Mouse (Mus musculus) olfactory bulb, adult 2 months (tissue): Measurements from ENCODE around the gene Ube2ql1. TPM values are rescaled to one million over a fixed set of nuclear protein-coding genes. Genes with fewer than 3 reads are reported as not detected.

ENCODE experiments used
- H3K27ac ChIP-seq: fragments of 200-500 bp; 2 replicates; pipeline ENCODE4 v1.5.1; 2012; ENCODE audit warnings: low read depth, low read length; ENCODE audit not compliant: insufficient read depth
- H3K4me1 ChIP-seq: fragments of 200-500 bp; 2 replicates; pipeline ENCODE4 v1.6.1; 2012; ENCODE audit warnings: low read length; ENCODE audit not compliant: control insufficient read depth, insufficient read depth
- H3K4me3 ChIP-seq: fragments of 200-500 bp; 2 replicates; pipeline ENCODE4 v1.5.1; 2012; ENCODE audit warnings: mild to moderate bottlenecking, low read depth, low read length, moderate library complexity; ENCODE audit not compliant: insufficient read depth
- CTCF ChIP-seq: fragments of 200-500 bp; IDR thresholded peaks from 2 replicates; pipeline ENCODE4 v1.5.1; 2012; ENCODE audit warnings: low read depth, mild to moderate bottlenecking, low read length, moderate library complexity; ENCODE audit not compliant: insufficient read depth
- POLR2A ChIP-seq: fragments of 200-500 bp; IDR thresholded peaks from 2 replicates; pipeline ENCODE4 v1.6.1; 2012; ENCODE audit warnings: mild to moderate bottlenecking, low read depth, low read length, moderate library complexity; ENCODE audit not compliant: insufficient read depth
- WGBS: fragments of 180-500 bp; shearing (Covaris S2); methylation state at CpG from one replicate; pipeline ENCODE4 v1.1.7; 2018; 5-methylcytosine and 5-hydroxymethylcytosine counted together
- polyA plus RNA-seq: library from polyadenylated mRNA; stranded (reverse); fragments of >200 nt; gene quantifications from 2 replicates; pipeline ENCODE4 v1.2.4, GENCODE M21; 2012; ENCODE audit warnings: low replicate concordance; ENCODE audit not compliant: missing spikeins, insufficient read depth, insufficient read length

The Ube2ql1 gene
- polyA plus RNA-seq, 1 experiment = not detected

DNA sequence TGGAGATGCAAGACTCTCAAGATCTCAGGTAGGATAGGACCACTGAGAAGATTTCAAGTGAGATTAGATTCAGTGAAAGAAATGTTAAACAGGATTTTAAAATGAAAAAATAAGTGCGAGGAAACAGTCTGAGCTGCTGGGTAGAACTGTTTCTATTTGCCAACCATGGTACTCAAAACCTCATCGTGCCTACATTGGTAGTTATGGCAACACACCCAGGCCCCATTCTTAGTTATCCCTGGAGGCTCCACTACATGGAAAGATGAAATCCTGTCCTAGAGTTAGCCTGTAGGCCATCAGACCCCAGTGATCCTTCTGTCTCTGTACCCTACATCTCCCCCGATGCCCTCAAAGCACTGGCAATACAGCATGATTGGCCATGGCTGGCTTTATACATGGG lies 14.3 kb downstream of the Ube2ql1 start:
- 56% methylated on average over 3 of the region's 3 CpGs for WGBS
- Histone ChIP-seq H3K4me3 (no peak overlapping the region), H3K27ac (no peak overlapping the region), H3K4me1 (peaks cover 27% of the 10 kb centered on the region)
- TF ChIP-seq CTCF (no peak), POLR2A (no peak)

DNA sequence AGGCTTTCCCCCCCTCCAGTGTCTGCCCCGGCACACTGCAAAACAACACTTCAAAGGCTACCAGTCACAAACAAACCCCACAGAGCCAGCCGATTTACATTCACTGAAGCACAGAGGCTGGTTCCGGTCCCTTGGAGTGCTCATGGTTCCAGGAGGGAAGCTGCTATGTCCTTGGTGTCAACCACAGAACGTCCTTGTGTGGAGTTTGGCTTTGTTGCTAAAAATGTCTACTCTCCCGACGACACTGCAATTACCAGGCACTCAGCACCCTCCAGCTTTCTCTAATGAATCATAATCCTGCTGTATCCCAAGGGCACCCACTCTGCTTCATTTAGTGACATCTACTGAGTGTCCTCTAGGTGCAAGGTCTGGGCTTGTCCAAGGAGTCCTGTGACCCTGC lies 18.5 kb downstream of the Ube2ql1 start:
- Histone ChIP-seq H3K4me3 (peak overlapping the region; percentile 9; the same call in 1 of the 2 replicates), H3K4me1 (peaks cover 33% of the 10 kb centered on the region), H3K27ac (peak overlapping the region; percentile 80)
- TF ChIP-seq CTCF (no peak), POLR2A (no peak)
- 5% methylated on average over 6 of the region's 6 CpGs for WGBS

DNA sequence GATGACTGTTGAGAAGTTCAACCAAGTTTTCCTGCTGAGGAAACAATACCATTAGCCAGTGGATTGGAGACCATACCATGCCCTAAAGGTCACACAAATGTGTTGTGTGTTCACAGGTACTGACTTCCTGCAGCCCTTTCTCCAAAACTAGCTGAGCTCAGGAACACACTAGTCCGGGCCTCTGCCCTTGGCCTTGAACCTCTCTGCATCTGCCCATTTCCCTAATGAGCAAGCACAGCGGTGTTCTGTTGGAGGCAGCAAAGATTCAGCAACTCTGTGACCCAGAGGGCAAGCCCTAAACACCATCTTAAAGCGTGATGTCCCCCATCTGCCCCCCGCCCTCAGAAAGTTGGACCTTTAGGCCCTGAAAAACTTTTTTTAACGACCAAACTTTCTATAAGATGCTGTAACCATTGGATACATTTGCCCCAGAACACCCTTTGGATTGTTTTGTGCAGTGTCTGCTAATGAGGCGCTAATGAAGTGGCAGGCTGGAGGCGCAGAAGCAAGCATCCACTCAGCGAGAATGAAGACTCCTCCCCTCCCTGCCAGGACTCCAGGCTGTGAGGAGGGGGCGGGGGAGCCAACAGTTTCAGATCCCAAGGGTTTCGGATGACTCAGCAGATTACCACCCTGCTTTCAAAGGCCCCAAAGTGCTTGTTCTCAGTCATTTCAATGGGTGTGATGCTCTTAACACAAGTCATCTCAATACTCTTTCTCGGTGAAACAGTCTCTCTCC lies 21.7 kb downstream of the Ube2ql1 start:
- TF ChIP-seq POLR2A = no peak
- Histone ChIP-seq H3K27ac (peak overlapping the region; percentile 60; the same call in 1 of the 2 replicates), H3K4me1 (peaks cover 47% of the 10 kb centered on the region), H3K4me3 (no peak overlapping the region)
- 14% methylated on average over 11 of the region's 11 CpGs for WGBS

- no peak for TF ChIP-seq POLR2A
- no peak for TF ChIP-seq CTCF
- 58% methylated on average over 7 of the region's 7 CpGs for WGBS
- Histone ChIP-seq H3K27ac (peak overlapping the region; percentile 33; the same call in 1 of the 2 replicates), H3K4me3 (no peak overlapping the region), H3K4me1 (peaks cover 43% of the 10 kb centered on the region)
Observed at GRCm38 (mm10) chr13:69708236-69708635, 31.5 kb downstream of the Ube2ql1 start.

DNA sequence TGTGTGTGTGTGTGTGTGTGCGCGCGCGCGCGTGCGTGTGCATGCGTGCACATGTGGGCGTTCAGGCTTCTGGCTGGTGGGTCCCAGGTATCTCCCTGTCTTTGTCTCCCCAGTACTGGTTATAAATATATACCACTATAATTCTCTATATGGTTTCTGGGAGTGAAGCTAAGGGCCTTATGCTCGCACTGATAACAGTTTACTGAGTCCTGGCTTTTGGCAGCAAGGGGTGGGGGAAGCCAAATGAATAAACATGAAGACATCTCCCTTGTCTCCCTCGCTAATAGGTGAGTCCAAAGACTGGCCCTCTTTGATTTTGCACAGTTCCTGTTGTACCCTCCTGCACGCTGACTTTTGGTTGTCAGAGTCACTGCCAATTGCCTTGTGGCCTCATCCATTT lies 32.2 kb downstream of the Ube2ql1 start:
- no peak overlapping the region for H3K4me3 ChIP-seq
- WGBS = 90% methylated on average over 12 of the region's 12 CpGs
- H3K4me1 ChIP-seq = peaks cover 43% of the 10 kb centered on the region
- TF ChIP-seq CTCF = no peak
- no peak for TF ChIP-seq POLR2A
- 0 out of 2 replicates have a peak overlapping the region, but pooled peaks have one; percentile 33 for H3K27ac ChIP-seq

GRCm38 (mm10) chr13:69706919-69707318 lies 32.8 kb downstream of the Ube2ql1 start:
- no peak overlapping the region for H3K27ac ChIP-seq
- 39% methylated on average over 2 of the region's 2 CpGs for WGBS
- H3K4me3 ChIP-seq = no peak overlapping the region
- no peak for TF ChIP-seq POLR2A
- no peak for TF ChIP-seq CTCF
- H3K4me1 ChIP-seq = peaks cover 42% of the 10 kb centered on the region

GRCm38 (mm10) chr13:69703505-69703904 lies 36.2 kb downstream of the Ube2ql1 start:
- Histone ChIP-seq H3K4me1 (peaks cover 24% of the 10 kb centered on the region), H3K27ac (no peak overlapping the region), H3K4me3 (no peak overlapping the region)
- WGBS = 34% methylated on average over 11 of the region's 11 CpGs
- TF ChIP-seq POLR2A (no peak), CTCF (no peak)

GRCm38 (mm10) chr13:69701397-69701796 lies 38.3 kb downstream of the Ube2ql1 start:
- WGBS = 89% methylated on average over 4 of the region's 4 CpGs
- H3K27ac ChIP-seq = no peak overlapping the region
- no peak for TF ChIP-seq CTCF
- no peak for TF ChIP-seq POLR2A
- H3K4me1 ChIP-seq = peaks cover 13% of the 10 kb centered on the region
- H3K4me3 ChIP-seq = no peak overlapping the region

- Histone ChIP-seq H3K4me3 (no peak overlapping the region), H3K27ac (no peak overlapping the region), H3K4me1 (peaks cover 13% of the 10 kb centered on the region)
- TF ChIP-seq POLR2A (no peak), CTCF (no peak)
- WGBS = 32% methylated on average over 1 of the region's 1 CpGs
Observed at GRCm38 (mm10) chr13:69700827-69701226, 38.9 kb downstream of the Ube2ql1 start.
